Mouse (Mus musculus): ENCODE measurements around the gene 9030025P20Rik.
"Not testable (repeated sequence)": the region's sequence is repeated elsewhere in the genome, so short reads cannot be mapped to it uniquely, and the experiment has no call there.

DNA sequence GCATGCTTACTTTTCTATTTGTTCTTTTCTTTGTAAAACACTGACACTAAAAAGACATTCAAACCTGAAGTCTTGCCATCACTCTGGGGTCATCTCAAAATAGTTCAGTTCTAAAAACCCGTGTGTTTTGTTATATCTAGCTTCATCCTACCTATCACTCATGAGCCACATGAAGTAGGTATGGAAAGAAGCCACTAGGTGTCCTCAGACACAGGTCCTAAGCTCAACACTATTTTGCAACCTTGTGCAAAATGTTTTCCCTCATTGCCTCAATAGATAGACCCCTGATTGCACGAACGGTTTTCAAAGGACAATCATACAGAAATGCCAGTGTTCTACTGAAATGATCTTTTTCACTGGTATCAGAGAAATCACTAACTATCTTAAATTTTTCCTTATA, 62.2 kb downstream of the 9030025P20Rik start:
- not testable (repeated sequence) for TF ChIP-seq FLI1 (IDR thresholded peaks at IDR 0.05; ENCODE audit: low read length); GATA1 (IDR thresholded peaks at IDR 0.05; ENCODE audit: borderline replicate concordance, low read length)
